Mouse (Mus musculus) left cerebral cortex, postnatal 14 days (tissue): Measurements from ENCODE around the gene Kcnab2. TPM values are rescaled to one million over a fixed set of nuclear protein-coding genes. Genes with fewer than 3 reads are reported as not detected.
A peak's percentile ranks its signal among the peaks of the same experiment; 100 is the strongest.

Experiments used
- DNase-seq, 2 experiments: peaks; one replicate each; pipeline ENCODE4 v3.0.0; 2021 to 2022; ENCODE audit warnings: low spot score in 2 of 2, mixed read lengths in 1 of 2
- intact Hi-C: fragments of 180-260 bp; cut with DNase I; formaldehyde crosslinking; loops from one replicate; pipeline ENCODE4 v1.15.1; 2025
- long read RNA-seq, 2 experiments: library from polyadenylated mRNA; stranded (forward); transcript quantifications; one replicate each; pipeline ENCODE4 v2.0.0; 2021
- total RNA-seq, 2 experiments: library from RNA; stranded (reverse); gene quantifications; 2 replicates each; pipeline ENCODE4 v1.2.3; 2021

Gene Kcnab2
- 100 to 1,000 TPM; 216 to 228 TPM for total RNA-seq
- long read RNA-seq, experiment 1, transcript Kcnab2-207 (16 exons, 3,922 nt), result major isoform, 48 of 114 reads
- long read RNA-seq, experiment 1, partial matches to known transcripts, result 29 of 114 reads
- long read RNA-seq, experiment 1, other reads (novel, unspliced or antisense), result 37 of 114 reads
- long read RNA-seq, experiment 2, transcript Kcnab2-207 (16 exons, 3,922 nt), result major isoform, 47 of 114 reads
- long read RNA-seq, experiment 2, partial matches to known transcripts, result 33 of 114 reads
- long read RNA-seq, experiment 2, other reads (novel, unspliced or antisense), result 34 of 114 reads

- intact Hi-C loops, result no loop called here
- DNase-seq, result peak; percentile 100
Observed at GRCm38 (mm10) chr4:152477466-152478223, at the start of gene Kcnab2. Kcnab2 (minus strand) TSS chr4:152477871.

GRCm38 (mm10) chr4:152520083-152520482, 42.4 kb upstream of the Kcnab2 start:
- DNase-seq, result peak; percentile 78 to 79
- intact Hi-C loops, result no loop called here

- no peak for DNase-seq
- intact Hi-C loops, result no loop called here
Observed at GRCm38 (mm10) chr4:152519106-152519505, 41.4 kb upstream of the Kcnab2 start.

GRCm38 (mm10) chr4:152514884-152515283, 37.2 kb upstream of the Kcnab2 start:
- intact Hi-C loops, result no loop called here
- no peak for DNase-seq

GRCm38 (mm10) chr4:152512221-152512925, 34.7 kb upstream of the Kcnab2 start:
- DNase-seq, result no peak
- intact Hi-C loops, result no loop called here

- DNase-seq, result no peak
- intact Hi-C loops, result loop anchor here (10.0 kb wide), 1 partner anchor 160 kb away; the partner anchor contains the start of gene Chd5
Observed at GRCm38 (mm10) chr4:152494360-152494879, 16.7 kb upstream of the Kcnab2 start.

- intact Hi-C loops, result loop anchor here (10.0 kb wide), 1 partner anchor 157 kb away; the partner anchor contains the start of gene Chd5
Observed at GRCm38 (mm10) chr4:152491250-152491899, 13.7 kb upstream of the Kcnab2 start.

GRCm38 (mm10) chr4:152490311-152490710, 12.6 kb upstream of the Kcnab2 start:
- DNase-seq, result no peak
- intact Hi-C loops, result loop anchor here (10.0 kb wide), 1 partner anchor 156 kb away; the partner anchor contains the start of gene Chd5

More at GRCm38 (mm10) chr4:152491250-152491899, 13.7 kb upstream of the Kcnab2 start:
- DNase-seq, result peak; percentile 76 to 82

- intact Hi-C loops, result no loop called here
- no peak for DNase-seq
Observed at GRCm38 (mm10) chr4:152488046-152488445, 10.4 kb upstream of the Kcnab2 start.

- no peak for DNase-seq
- intact Hi-C loops, result no loop called here
Observed at GRCm38 (mm10) chr4:152480426-152480825, 2.8 kb upstream of the Kcnab2 start.

- DNase-seq, result no peak
- intact Hi-C loops, result no loop called here
Observed at GRCm38 (mm10) chr4:152478224-152478567, 525 bp upstream of the Kcnab2 start.

- no peak for DNase-seq
- intact Hi-C loops, result no loop called here
Observed at GRCm38 (mm10) chr4:152477106-152477465, 585 bp downstream of the Kcnab2 start.

GRCm38 (mm10) chr4:152476427-152477023, 1.1 kb downstream of the Kcnab2 start, which contains the start of gene Nphp4:
Nphp4 (plus strand) TSS chr4:152476706.
- DNase-seq, result no peak

GRCm38 (mm10) chr4:152475941-152476340, 1.7 kb downstream of the Kcnab2 start:
- DNase-seq, result no peak
- intact Hi-C loops, result no loop called here

More at GRCm38 (mm10) chr4:152476427-152477023, 1.1 kb downstream of the Kcnab2 start, which contains the start of gene Nphp4:
- intact Hi-C loops, result no loop called here

- intact Hi-C loops, result no loop called here
- DNase-seq, result no peak
Observed at GRCm38 (mm10) chr4:152467951-152468350, 9.7 kb downstream of the Kcnab2 start.

- intact Hi-C loops, result no loop called here
- DNase-seq, result no peak
Observed at GRCm38 (mm10) chr4:152466601-152467000, 11.1 kb downstream of the Kcnab2 start.

- intact Hi-C loops, result no loop called here
- no peak for DNase-seq
Observed at GRCm38 (mm10) chr4:152465116-152465515, 12.6 kb downstream of the Kcnab2 start.

GRCm38 (mm10) chr4:152463147-152463546, 14.5 kb downstream of the Kcnab2 start:
- intact Hi-C loops, result no loop called here
- no peak for DNase-seq

GRCm38 (mm10) chr4:152462516-152462915, 15.2 kb downstream of the Kcnab2 start:
- intact Hi-C loops, result no loop called here

More at GRCm38 (mm10) chr4:152462516-152462915, 15.2 kb downstream of the Kcnab2 start:
- no peak for DNase-seq
